Mouse (Mus musculus) forebrain, embryonic 10.5 days (tissue): ENCODE measurements around the gene Kcmf1. TPM values are rescaled to one million over a fixed set of nuclear protein-coding genes. Genes with fewer than 3 reads are reported as not detected.
A peak's percentile ranks its signal among the peaks of the same experiment; 100 is the strongest.

Experiments used
- DNase-seq: peaks from one replicate; pipeline ENCODE4 v3.0.0-alpha.2; 2017; ENCODE audit warnings: low spot score; ENCODE audit errors: extremely low spot score
- H3K27ac ChIP-seq: fragments of 300-500 bp; sonication (generic); 2 replicates; pipeline ENCODE4 v1.5.1; 2016; ENCODE audit warnings: mild to moderate bottlenecking
- H3K27me3 ChIP-seq: fragments of 300-500 bp; sonication (generic); 2 replicates; pipeline ENCODE4 v1.6.1; 2016; ENCODE audit warnings: mild to moderate bottlenecking; ENCODE audit not compliant: poor library complexity, severe bottlenecking
- H3K36me3 ChIP-seq: fragments of 300-500 bp; sonication (generic); replicated peaks from 2 replicates; pipeline ENCODE4 v1.6.1; 2016; ENCODE audit warnings: mild to moderate bottlenecking, moderate library complexity
- H3K4me1 ChIP-seq: fragments of 300-500 bp; sonication (generic); 2 replicates; pipeline ENCODE4 v1.6.1; 2016
- H3K4me3 ChIP-seq: fragments of 300-500 bp; sonication (generic); 2 replicates; pipeline ENCODE4 v1.5.1; 2016; ENCODE audit warnings: mild to moderate bottlenecking, moderate library complexity
- H3K9me3 ChIP-seq: fragments of 300-500 bp; sonication (generic); 2 replicates; pipeline ENCODE4 v1.6.1; 2016; ENCODE audit warnings: mild to moderate bottlenecking, moderate library complexity
- WGBS: fragments of 180-500 bp; shearing (Covaris S2); methylation state at CpG from one replicate; pipeline ENCODE4 v1.1.7; 2016; 5-methylcytosine and 5-hydroxymethylcytosine counted together
- polyA plus RNA-seq: library from polyadenylated mRNA; unstranded; fragments of >200 nt; fragmentation: Nextera tagmentation; extraction: Ambion mirVana; gene quantifications from 2 replicates; pipeline ENCODE4 v1.2.1, GENCODE M21; 2016

The Kcmf1 gene
- polyA plus RNA-seq, result 29.4 and 30.1 TPM in 2 replicates

GRCm38 (mm10) chr6:72899781-72900681 is at the start of gene Kcmf1:
Gene Kcmf1 (minus strand): TSS chr6:72899979.
- Histone ChIP-seq H3K27ac (peak within 1 kb of the TSS; percentile 99), H3K9me3 (no peaks in the 10 kb centered on the region), H3K4me1 (peaks cover 35% of the 10 kb centered on the region), H3K27me3 (no peaks in the 10 kb centered on the region), H3K36me3 (peaks cover 15% of the 10 kb centered on the region), H3K4me3 (peak within 1 kb of the TSS; percentile 97)
- WGBS, result under 1% methylated on average over 64 of the region's 113 CpGs
- DNase-seq, result peak; percentile 76

- no peak overlapping the region for H3K27ac ChIP-seq
- H3K27me3 ChIP-seq, result no peaks in the 10 kb centered on the region
- 90% methylated on average over 9 of the region's 9 CpGs for WGBS
Measured at GRCm38 (mm10) chr6:72949161-72949756, 49.5 kb upstream of the Kcmf1 start.

DNA sequence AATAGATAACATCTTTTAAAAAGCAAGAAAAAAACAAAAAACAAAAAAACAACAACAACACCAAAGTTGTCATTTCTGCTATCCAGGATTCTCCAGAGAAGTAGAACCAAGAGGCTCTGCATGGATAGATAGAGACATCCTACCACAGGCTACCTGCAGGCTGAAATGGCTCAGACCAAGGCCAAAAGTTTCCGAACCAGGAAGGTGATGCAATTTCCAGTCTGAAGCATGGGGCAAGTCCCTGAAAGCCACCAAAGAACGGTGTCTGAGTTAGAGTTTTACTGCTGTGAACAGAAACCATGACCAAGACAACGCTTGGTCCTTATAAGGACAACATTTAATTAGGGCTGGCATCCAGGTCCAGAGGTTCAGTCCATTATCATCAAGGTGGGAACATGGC is 48.6 kb upstream of the Kcmf1 start:
- Histone ChIP-seq H3K27ac (no peak overlapping the region), H3K36me3 (no peaks in the 10 kb centered on the region), H3K4me1 (peaks cover 12% of the 10 kb centered on the region; the same call in 1 of the 2 replicates), H3K27me3 (no peaks in the 10 kb centered on the region), H3K4me3 (no peak overlapping the region), H3K9me3 (peaks cover 9% of the 10 kb centered on the region; the same call in 1 of the 2 replicates)
- DNase-seq, result no peak
- WGBS, result 89% methylated on average over 3 of the region's 3 CpGs

More at GRCm38 (mm10) chr6:72949161-72949756, 49.5 kb upstream of the Kcmf1 start:
- no peak overlapping the region for H3K4me3 ChIP-seq
- H3K9me3 ChIP-seq, result peaks cover 9% of the 10 kb centered on the region; the same call in 1 of the 2 replicates
- no peaks in the 10 kb centered on the region for H3K36me3 ChIP-seq
- DNase-seq, result no peak
- peaks cover 13% of the 10 kb centered on the region; the same call in 1 of the 2 replicates for H3K4me1 ChIP-seq

- no peaks in the 10 kb centered on the region for H3K36me3 ChIP-seq
- 41% methylated on average over 6 of the region's 6 CpGs for WGBS
- H3K4me1 ChIP-seq, result peaks cover 8% of the 10 kb centered on the region; the same call in 1 of the 2 replicates
- no peak overlapping the region for H3K4me3 ChIP-seq
- H3K27me3 ChIP-seq, result no peaks in the 10 kb centered on the region
- DNase-seq, result no peak
- H3K27ac ChIP-seq, result no peak overlapping the region
- peaks cover 9% of the 10 kb centered on the region; the same call in 1 of the 2 replicates for H3K9me3 ChIP-seq
Measured at GRCm38 (mm10) chr6:72947960-72948359, 48.2 kb upstream of the Kcmf1 start.

- H3K4me3 ChIP-seq, result no peak overlapping the region
- 12% methylated on average over 3 of the region's 3 CpGs for WGBS
- peak; percentile 40 for DNase-seq
- no peaks in the 10 kb centered on the region for H3K27me3 ChIP-seq
- no peaks in the 10 kb centered on the region for H3K36me3 ChIP-seq
- no peaks in the 10 kb centered on the region for H3K4me1 ChIP-seq
- no peaks in the 10 kb centered on the region for H3K9me3 ChIP-seq
- no peak overlapping the region for H3K27ac ChIP-seq
Measured at GRCm38 (mm10) chr6:72940493-72940892, 40.7 kb upstream of the Kcmf1 start.

- 82% methylated on average over 5 of the region's 5 CpGs for WGBS
Measured at GRCm38 (mm10) chr6:72937859-72938258, 38.1 kb upstream of the Kcmf1 start.

GRCm38 (mm10) chr6:72937430-72937829 is 37.7 kb upstream of the Kcmf1 start:
- 83% methylated on average over 3 of the region's 3 CpGs for WGBS
- Histone ChIP-seq H3K4me3 (no peak overlapping the region), H3K27me3 (no peaks in the 10 kb centered on the region), H3K4me1 (no peaks in the 10 kb centered on the region), H3K36me3 (no peaks in the 10 kb centered on the region), H3K27ac (no peak overlapping the region), H3K9me3 (no peaks in the 10 kb centered on the region)
- DNase-seq, result no peak

More at GRCm38 (mm10) chr6:72937859-72938258, 38.1 kb upstream of the Kcmf1 start:
- H3K36me3 ChIP-seq, result no peaks in the 10 kb centered on the region
- DNase-seq, result no peak
- H3K27me3 ChIP-seq, result no peaks in the 10 kb centered on the region
- H3K4me3 ChIP-seq, result no peak overlapping the region
- no peaks in the 10 kb centered on the region for H3K4me1 ChIP-seq
- no peak overlapping the region for H3K27ac ChIP-seq
- H3K9me3 ChIP-seq, result no peaks in the 10 kb centered on the region

- WGBS, result 86% methylated on average over 1 of the region's 1 CpGs
- Histone ChIP-seq H3K4me3 (no peak overlapping the region), H3K4me1 (no peaks in the 10 kb centered on the region), H3K36me3 (no peaks in the 10 kb centered on the region), H3K27me3 (no peaks in the 10 kb centered on the region), H3K9me3 (no peaks in the 10 kb centered on the region), H3K27ac (no peak overlapping the region)
- DNase-seq, result no peak
Measured at GRCm38 (mm10) chr6:72932955-72933354, 33.2 kb upstream of the Kcmf1 start.

- no peak for DNase-seq
- 81% methylated on average over 3 of the region's 3 CpGs for WGBS
- Histone ChIP-seq H3K27me3 (no peaks in the 10 kb centered on the region), H3K4me3 (no peak overlapping the region), H3K4me1 (peaks cover 8% of the 10 kb centered on the region), H3K9me3 (no peaks in the 10 kb centered on the region), H3K27ac (no peak overlapping the region), H3K36me3 (no peaks in the 10 kb centered on the region)
Measured at GRCm38 (mm10) chr6:72931533-72931932, 31.8 kb upstream of the Kcmf1 start.

DNA sequence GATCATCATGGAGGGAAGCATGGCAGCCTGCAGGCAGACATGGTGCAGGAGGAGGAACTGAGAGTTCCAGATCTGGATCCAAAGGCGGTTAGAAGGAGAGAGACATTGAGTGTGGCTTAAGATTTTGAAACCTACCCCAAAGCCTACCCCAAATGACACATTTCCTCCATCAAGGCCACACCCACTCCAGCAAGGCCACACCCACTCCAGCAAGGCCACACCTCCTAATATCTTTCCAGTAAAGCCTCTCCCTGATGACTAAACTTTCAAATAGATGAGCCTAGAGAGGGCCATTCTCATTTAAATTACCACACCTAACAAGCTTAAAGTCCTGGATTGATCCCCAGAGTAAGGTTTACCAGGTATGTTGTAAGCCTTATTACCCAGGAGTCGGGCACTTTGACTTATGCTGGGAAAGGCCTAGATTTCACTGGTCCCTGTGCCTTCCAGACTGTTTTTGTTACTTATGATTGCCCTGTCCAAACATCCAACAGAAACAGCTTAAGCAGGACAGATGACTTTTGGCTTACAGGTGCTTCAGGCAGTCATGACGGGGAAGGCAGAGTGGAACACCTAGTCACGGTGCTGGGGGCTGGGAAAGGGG is 30.1 kb upstream of the Kcmf1 start:
- no peak for DNase-seq
- WGBS, result 92% methylated on average over 4 of the region's 4 CpGs

GRCm38 (mm10) chr6:72926755-72927482 is 27.1 kb upstream of the Kcmf1 start:
- Histone ChIP-seq H3K36me3 (no peaks in the 10 kb centered on the region), H3K27ac (peak overlapping the region; percentile 40; the same call in 1 of the 2 replicates), H3K4me3 (no peak overlapping the region), H3K27me3 (no peaks in the 10 kb centered on the region), H3K9me3 (no peaks in the 10 kb centered on the region), H3K4me1 (peaks cover 12% of the 10 kb centered on the region)
- peak; percentile 18 for DNase-seq
- WGBS, result 23% methylated on average over 9 of the region's 9 CpGs

More for the DNA sequence above, 30.1 kb upstream of the Kcmf1 start:
- H3K9me3 ChIP-seq, result no peaks in the 10 kb centered on the region
- peaks cover 12% of the 10 kb centered on the region for H3K4me1 ChIP-seq
- H3K36me3 ChIP-seq, result no peaks in the 10 kb centered on the region
- H3K27ac ChIP-seq, result no peak overlapping the region
- no peaks in the 10 kb centered on the region for H3K27me3 ChIP-seq
- H3K4me3 ChIP-seq, result no peak overlapping the region

GRCm38 (mm10) chr6:72926031-72926430 is 26.3 kb upstream of the Kcmf1 start:
- H3K27ac ChIP-seq, result no peak overlapping the region
- WGBS, result 88% methylated on average over 4 of the region's 4 CpGs
- H3K4me3 ChIP-seq, result no peak overlapping the region
- H3K27me3 ChIP-seq, result no peaks in the 10 kb centered on the region
- no peaks in the 10 kb centered on the region for H3K9me3 ChIP-seq
- H3K4me1 ChIP-seq, result peaks cover 12% of the 10 kb centered on the region
- DNase-seq, result no peak
- H3K36me3 ChIP-seq, result no peaks in the 10 kb centered on the region
